In the genomic region with DNA sequence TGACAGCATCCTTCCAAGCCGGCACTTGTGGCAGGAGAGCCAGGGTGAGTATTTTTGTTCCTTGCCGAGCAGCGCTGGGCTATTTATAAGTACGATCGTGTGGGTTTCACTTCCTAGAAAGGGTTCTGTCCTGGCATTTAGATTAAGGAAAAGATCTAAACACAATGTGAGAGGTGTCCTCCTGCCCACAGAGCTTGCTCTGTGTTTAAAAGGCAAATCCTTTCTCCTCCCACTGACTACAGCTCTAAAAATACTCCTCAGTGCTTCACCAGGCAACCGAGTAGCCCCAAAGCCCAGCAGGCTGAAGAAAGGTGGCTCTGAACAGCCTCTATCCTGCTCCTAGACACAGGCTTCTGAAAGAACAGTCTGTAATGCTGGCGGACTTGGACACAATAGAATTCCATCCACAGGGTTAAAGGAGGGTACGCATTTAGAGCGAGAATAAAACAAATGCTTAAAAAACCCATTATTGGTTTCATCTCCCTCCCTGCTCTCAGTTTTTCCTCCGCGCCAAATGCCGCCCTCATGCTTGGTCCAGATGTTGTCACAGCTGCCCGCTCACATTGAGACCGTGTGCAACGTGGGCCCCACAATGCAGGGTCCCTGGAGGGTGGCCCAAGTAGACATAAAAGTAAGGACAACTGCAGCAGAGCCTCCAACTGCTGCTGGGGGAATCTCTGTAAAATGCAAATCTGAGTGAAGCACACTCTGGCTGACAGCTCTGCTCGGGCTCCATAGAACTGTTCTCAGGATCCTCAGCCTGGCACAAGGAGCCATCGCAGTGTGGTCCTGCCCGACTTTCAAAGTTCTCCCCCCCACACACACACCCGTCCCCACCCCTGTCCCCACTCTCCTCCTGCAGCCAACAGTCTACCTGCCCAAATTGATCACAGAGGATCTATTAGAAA, we compare ENCODE assay signal across 9 mouse cellular contexts.
DNase-seq lines count a peak whose midpoint lies in the region; ATAC-seq lines count a peak whose summit lies in the region.
"Had no signal": no experiment of that assay in that cellular context is flagged by ENCODE, and none has a peak within 500 bp of the region (broad histone marks: within the 10 kb centered on the region; RNA-seq: fewer than 3 reads in every experiment).

No protein-coding gene starts in this region.

- no peaks in the 10 kb centered on the region for H3K36me3 ChIP-seq in intestine, embryonic 15.5 days
- H3K36me3 ChIP-seq in intestine, embryonic 16.5 days (ENCODE audit: control insufficient read depth, insufficient read depth, low read length), result no peaks in the 10 kb centered on the region
- H3K36me3 ChIP-seq in hindbrain, embryonic 10.5 days, result no peaks in the 10 kb centered on the region
- no peaks in the 10 kb centered on the region for H3K36me3 ChIP-seq in midbrain, embryonic 11.5 days (ENCODE audit: control insufficient read depth, insufficient read depth, low read length)
- H3K36me3 ChIP-seq: liver, embryonic 15.5 days had no signal

- ATAC-seq in intestine, embryonic 15.5 days, result no peak
- ATAC-seq in intestine, embryonic 16.5 days, result no peak
- 0 out of 2 replicates have a peak, but pooled peaks have one; percentile 59 for ATAC-seq in midbrain, embryonic 11.5 days (ENCODE audit: low FRiP score)
- ATAC-seq in cerebellum, adult (ENCODE audit: insufficient number of reproducible peaks, low FRiP score, low TSS enrichment), result no peak

- DNase-seq in embryo, embryonic 9.5 days (ENCODE audit: extremely low spot score), result peak; percentile 33
- DNase-seq in hindbrain, embryonic 10.5 days (ENCODE audit: low spot score), result no peak
- peak; percentile 87 for DNase-seq in midbrain, embryonic 11.5 days (ENCODE audit: low spot score, missing footprints)
- DNase-seq in cerebellum, postnatal 10 days, result no peak
- DNase-seq in adrenal gland, postnatal 14 days, result no peak

- no peak overlapping the region for H3K27ac ChIP-seq in intestine, embryonic 15.5 days
- H3K27ac ChIP-seq in intestine, embryonic 16.5 days (ENCODE audit: low read length), result no peak overlapping the region
- peak overlapping the region; percentile 81 for H3K27ac ChIP-seq in hindbrain, embryonic 10.5 days
- no peak overlapping the region for H3K27ac ChIP-seq in midbrain, embryonic 11.5 days (ENCODE audit: low read depth, low read length)
- H3K27ac ChIP-seq: liver, embryonic 15.5 days had no signal

- 61% methylated on average over 19 of the region's 19 CpGs for WGBS in intestine, embryonic 15.5 days
- 53% methylated on average over 19 of the region's 19 CpGs for WGBS in intestine, embryonic 16.5 days
- WGBS in hindbrain, embryonic 10.5 days, result 29% methylated on average over 19 of the region's 19 CpGs
- 21% methylated on average over 19 of the region's 19 CpGs for WGBS in midbrain, embryonic 11.5 days

- H3K9ac ChIP-seq in intestine, embryonic 15.5 days, result no peak overlapping the region
- H3K9ac ChIP-seq in intestine, embryonic 16.5 days (ENCODE audit: low read depth, low read length), result no peak overlapping the region
- H3K9ac ChIP-seq in midbrain, embryonic 11.5 days (ENCODE audit: low read length), result peak overlapping the region; percentile 11; the same call in 1 of the 2 replicates
- H3K9ac ChIP-seq: liver, embryonic 15.5 days had no signal

- 0 out of 2 replicates have a peak, but pooled peaks cover 2% of the 10 kb centered on the region for H3K27me3 ChIP-seq in intestine, embryonic 15.5 days (replicated peaks)
- peaks cover 2% of the 10 kb centered on the region; the same call in 1 of the 2 replicates for H3K27me3 ChIP-seq in intestine, embryonic 16.5 days (replicated peaks; ENCODE audit: control insufficient read depth, insufficient read depth, low read length)
- H3K27me3 ChIP-seq in hindbrain, embryonic 10.5 days (ENCODE audit: insufficient read depth, poor library complexity, severe bottlenecking), result peaks cover 81% of the 10 kb centered on the region
- peaks cover 64% of the 10 kb centered on the region for H3K27me3 ChIP-seq in midbrain, embryonic 11.5 days (ENCODE audit: control insufficient read depth, insufficient read depth, low read length)

- no peaks in the 10 kb centered on the region for H3K9me3 ChIP-seq in intestine, embryonic 15.5 days
- H3K9me3 ChIP-seq in intestine, embryonic 16.5 days (ENCODE audit: control insufficient read depth, low read length), result no peaks in the 10 kb centered on the region
- no peaks in the 10 kb centered on the region for H3K9me3 ChIP-seq in hindbrain, embryonic 10.5 days
- H3K9me3 ChIP-seq in midbrain, embryonic 11.5 days (ENCODE audit: control insufficient read depth, low read length), result no peaks in the 10 kb centered on the region
- H3K9me3 ChIP-seq: liver, embryonic 15.5 days had no signal

- H3K4me2 ChIP-seq in intestine, embryonic 15.5 days (replicated peaks), result peak overlapping the region; percentile 2; the same call in 1 of the 2 replicates
- no peak overlapping the region for H3K4me2 ChIP-seq in intestine, embryonic 16.5 days (ENCODE audit: low read depth, low read length)
- H3K4me2 ChIP-seq in midbrain, embryonic 11.5 days, result peak overlapping the region; percentile 10; the same call in 1 of the 2 replicates
- H3K4me2 ChIP-seq: liver, embryonic 15.5 days had no signal

- H3K4me3 ChIP-seq in intestine, embryonic 15.5 days (replicated peaks), result no peak overlapping the region
- no peak overlapping the region for H3K4me3 ChIP-seq in intestine, embryonic 16.5 days (ENCODE audit: low read length)
- peak overlapping the region; percentile 34 for H3K4me3 ChIP-seq in hindbrain, embryonic 10.5 days
- no peak overlapping the region for H3K4me3 ChIP-seq in midbrain, embryonic 11.5 days (ENCODE audit: low read depth, low read length)
- H3K4me3 ChIP-seq: liver, embryonic 15.5 days had no signal

- H3K4me1 ChIP-seq in intestine, embryonic 15.5 days (replicated peaks), result no peaks in the 10 kb centered on the region; the same call in 1 of the 2 replicates
- no peaks in the 10 kb centered on the region for H3K4me1 ChIP-seq in intestine, embryonic 16.5 days (ENCODE audit: control insufficient read depth, insufficient read depth, low read length)
- H3K4me1 ChIP-seq in hindbrain, embryonic 10.5 days (replicated peaks), result peaks cover 64% of the 10 kb centered on the region
- peaks cover 17% of the 10 kb centered on the region for H3K4me1 ChIP-seq in midbrain, embryonic 11.5 days (ENCODE audit: control insufficient read depth, insufficient read depth, low read length)
- H3K4me1 ChIP-seq: liver, embryonic 15.5 days had no signal

Comparison
In these comparisons a context has a peak if more than half of its experiments do, and no peak if none do; other contexts are left out.
1. DNase-seq: peak in embryo, embryonic 9.5 days (single experiment) and midbrain, embryonic 11.5 days (single experiment); none in hindbrain, embryonic 10.5 days (single experiment), cerebellum, postnatal 10 days (0 of 2) and adrenal gland, postnatal 14 days (single experiment).